Mouse (Mus musculus) bone marrow macrophage, adult 2 months (primary cell): Measurements from ENCODE around the gene Parp12. TPM values are rescaled to one million over a fixed set of nuclear protein-coding genes. Genes with fewer than 3 reads are reported as not detected.

Source experiments
- H3K27ac ChIP-seq: 2 replicates; pipeline ENCODE4 v1.5.1; 2012; ENCODE audit warnings: low read depth, low read length; ENCODE audit not compliant: insufficient read depth
- H3K4me1 ChIP-seq: 2 replicates; pipeline ENCODE4 v1.6.1; 2012; ENCODE audit warnings: low read length; ENCODE audit not compliant: control insufficient read depth, insufficient read depth
- H3K4me3 ChIP-seq: 2 replicates; pipeline ENCODE4 v1.5.1; 2012; ENCODE audit warnings: mild to moderate bottlenecking, low read length, moderate library complexity; ENCODE audit not compliant: insufficient read depth
- CTCF ChIP-seq: IDR thresholded peaks from 2 replicates; pipeline ENCODE4 v1.5.1; 2012; ENCODE audit warnings: low read depth, mild to moderate bottlenecking, low read length, moderate library complexity
- POLR2A ChIP-seq: IDR thresholded peaks from 2 replicates; pipeline ENCODE4 v1.6.1; 2012; ENCODE audit warnings: mild to moderate bottlenecking, low read depth, low read length, borderline replicate concordance
- polyA plus RNA-seq: library from polyadenylated mRNA; stranded (reverse); fragments of >200 nt; gene quantifications from 2 replicates; pipeline ENCODE4 v1.2.4, GENCODE M21; 2012; ENCODE audit not compliant: missing spikeins, insufficient read depth, insufficient read length

Parp12 gene
- polyA plus RNA-seq, 1 experiment: 75.0 TPM

DNA sequence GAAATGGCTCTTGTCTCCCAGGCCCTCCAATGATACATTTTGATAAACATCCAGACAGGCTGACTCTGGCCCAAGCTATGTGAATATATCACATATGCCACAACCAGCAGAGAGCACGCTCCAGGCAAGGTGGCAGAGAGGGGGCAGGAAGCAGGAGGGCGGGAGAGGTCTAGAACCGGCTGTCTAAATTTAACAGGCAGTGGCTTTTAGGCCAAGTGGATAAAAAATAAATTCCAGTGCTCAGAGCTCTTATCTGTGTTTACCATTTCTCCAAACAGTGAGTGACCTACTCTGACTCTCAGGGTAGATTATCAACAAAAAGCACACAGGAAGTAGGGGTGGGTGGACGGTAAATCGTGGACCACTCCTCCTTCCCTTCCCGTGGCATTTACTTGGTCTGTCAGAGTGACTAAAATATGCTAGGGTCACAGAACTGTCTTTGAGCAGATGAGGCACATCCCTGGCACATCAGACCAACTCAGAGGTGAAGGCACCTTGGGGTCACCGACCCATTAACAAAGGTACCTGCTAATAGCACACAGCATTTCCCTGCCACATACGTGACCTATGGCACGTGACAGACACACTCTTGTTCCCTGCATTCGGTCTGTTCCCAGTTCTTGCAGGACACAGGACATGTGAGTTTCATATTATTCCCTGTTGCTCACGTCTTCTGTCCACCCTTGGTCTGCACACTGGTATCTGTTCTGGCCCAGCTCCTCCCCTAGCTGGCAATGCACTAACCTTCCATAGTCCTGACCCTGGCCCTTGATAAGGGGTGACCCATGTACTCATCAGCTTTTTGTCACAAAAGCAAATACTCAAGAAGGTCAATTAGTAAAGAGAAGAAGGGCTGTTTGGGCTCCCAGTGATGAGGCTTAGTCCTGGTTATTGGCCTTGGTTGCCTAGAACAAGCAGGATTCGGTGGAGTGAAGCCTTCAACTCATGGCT is 58.3 kb downstream of the Parp12 start:
- Histone ChIP-seq H3K27ac (no peak overlapping the region), H3K4me1 (peaks cover 14% of the 10 kb centered on the region), H3K4me3 (no peak overlapping the region)
- TF ChIP-seq POLR2A (no peak), CTCF (no peak)

DNA sequence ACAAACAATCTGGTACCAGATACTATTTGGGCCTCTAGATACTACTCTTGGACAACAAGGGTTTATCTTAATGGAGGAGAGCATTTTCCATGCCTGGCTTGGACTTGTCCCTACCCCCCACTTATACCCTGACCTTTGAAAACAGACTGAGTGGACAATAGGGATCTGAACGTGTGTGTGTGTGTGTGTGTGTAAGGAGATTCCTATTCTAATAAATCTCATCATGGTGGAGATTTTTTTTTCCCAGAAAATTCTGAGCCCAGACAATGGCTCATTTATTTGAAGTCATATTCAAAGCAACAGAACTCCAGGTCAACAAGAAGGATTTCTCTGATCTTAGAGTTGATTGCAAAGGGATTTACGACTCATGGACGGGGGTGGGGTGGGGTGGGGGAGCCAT is 59.2 kb downstream of the Parp12 start:
- Histone ChIP-seq H3K27ac (no peak overlapping the region), H3K4me3 (no peak overlapping the region), H3K4me1 (peaks cover 17% of the 10 kb centered on the region)
- TF ChIP-seq POLR2A (no peak), CTCF (no peak)

DNA sequence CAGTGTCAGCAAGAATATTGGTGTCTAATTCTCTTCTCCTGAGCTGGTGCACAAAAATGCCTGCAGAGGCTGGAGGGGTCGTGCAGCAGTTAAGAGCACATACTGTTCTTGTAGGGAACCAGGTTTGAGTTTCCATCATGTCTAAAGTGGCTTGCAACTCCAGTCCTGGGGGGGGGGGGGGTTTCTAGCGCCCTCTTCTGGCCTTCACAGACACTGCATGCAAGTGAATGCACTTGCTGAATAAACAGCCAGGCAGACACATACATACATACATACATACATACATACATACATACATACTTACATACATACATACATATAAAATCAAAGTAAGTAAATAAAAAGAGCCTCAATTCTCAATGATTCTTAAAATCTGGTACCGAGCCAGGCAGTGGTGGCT is 59.8 kb downstream of the Parp12 start:
- 0 out of 2 replicates have a peak, but pooled peaks have one; percentile 24 for TF ChIP-seq CTCF
- no peak for TF ChIP-seq POLR2A
- H3K4me3 ChIP-seq: no peak overlapping the region
- H3K27ac ChIP-seq: no peak overlapping the region
- H3K4me1 ChIP-seq: peaks cover 17% of the 10 kb centered on the region

DNA sequence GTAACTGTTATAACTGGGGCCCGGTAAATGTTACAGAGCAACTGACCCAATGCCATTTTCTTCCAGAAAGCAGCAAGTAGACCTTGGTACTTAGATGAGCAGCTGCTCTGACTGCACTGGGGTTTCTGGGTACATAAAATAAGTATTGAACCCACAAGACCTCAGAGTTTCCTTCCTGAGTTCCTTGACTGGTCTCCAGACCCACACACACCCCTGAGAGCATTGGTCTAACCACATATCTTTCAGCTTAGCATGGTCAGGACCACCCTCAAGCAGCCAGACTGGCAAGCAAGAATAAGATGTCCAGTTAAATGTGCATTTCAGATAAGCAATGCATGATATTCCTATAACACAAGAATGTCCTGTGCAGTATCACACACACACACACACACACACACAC is 61.0 kb downstream of the Parp12 start:
- Histone ChIP-seq H3K27ac (no peak overlapping the region), H3K4me1 (peaks cover 17% of the 10 kb centered on the region), H3K4me3 (no peak overlapping the region)
- TF ChIP-seq POLR2A (no peak), CTCF (no peak)

DNA sequence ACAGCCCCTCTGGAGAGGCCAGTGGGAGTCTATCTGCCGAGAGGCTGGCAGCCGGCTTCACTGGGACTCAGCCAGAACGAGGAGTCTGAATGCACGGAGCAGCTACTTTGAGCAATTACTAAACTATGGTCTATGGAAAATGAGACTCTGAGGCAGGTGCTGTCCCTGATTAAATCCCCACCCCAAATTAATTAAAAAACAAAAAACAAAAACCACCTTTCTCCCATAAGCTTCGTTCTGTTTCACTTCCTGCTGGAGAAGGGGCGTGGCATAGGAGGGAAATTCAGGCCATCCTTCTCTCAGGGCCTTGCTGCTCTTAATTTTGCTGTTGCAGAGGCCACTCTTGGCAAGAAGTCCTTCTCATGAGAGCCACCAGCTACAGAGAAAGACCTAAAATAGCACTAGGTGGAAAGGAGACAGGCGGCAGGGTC is 62.3 kb downstream of the Parp12 start:
- H3K27ac ChIP-seq: peak overlapping the region; percentile 26; the same call in 1 of the 2 replicates
- TF ChIP-seq CTCF (no peak), POLR2A (no peak)
- H3K4me1 ChIP-seq: peaks cover 17% of the 10 kb centered on the region
- H3K4me3 ChIP-seq: peak overlapping the region; percentile 38

DNA sequence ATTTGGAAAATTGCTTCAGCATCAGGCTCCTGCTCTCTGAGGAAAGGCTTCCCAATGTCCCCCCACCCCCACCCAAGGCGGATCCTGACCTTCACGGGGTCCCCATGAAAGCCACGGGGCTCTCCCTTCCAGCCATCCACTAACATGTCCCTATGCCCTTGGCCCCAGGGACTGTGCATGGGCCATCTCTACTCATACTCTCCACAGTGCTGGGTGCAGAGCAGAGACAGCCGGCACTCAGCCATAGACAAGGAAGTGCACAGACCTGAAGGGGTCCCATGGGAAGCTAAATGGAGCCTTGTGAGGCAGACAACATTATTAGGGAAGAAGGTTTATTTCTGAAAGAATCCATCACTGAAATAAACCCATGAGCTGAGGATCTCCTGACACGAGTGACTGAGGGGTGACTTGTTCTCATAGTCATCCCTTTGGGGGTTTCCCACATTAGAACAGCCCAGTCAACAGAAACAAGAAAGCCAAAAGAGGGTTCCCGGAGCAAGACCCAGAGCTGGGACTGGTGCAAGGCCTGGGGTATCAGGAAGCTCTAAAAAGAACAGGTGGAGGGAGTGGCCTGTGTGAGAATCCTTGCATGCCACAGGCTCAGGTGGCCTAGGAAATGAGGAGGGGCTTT is 63.2 kb downstream of the Parp12 start:
- H3K4me1 ChIP-seq: peaks cover 17% of the 10 kb centered on the region

DNA sequence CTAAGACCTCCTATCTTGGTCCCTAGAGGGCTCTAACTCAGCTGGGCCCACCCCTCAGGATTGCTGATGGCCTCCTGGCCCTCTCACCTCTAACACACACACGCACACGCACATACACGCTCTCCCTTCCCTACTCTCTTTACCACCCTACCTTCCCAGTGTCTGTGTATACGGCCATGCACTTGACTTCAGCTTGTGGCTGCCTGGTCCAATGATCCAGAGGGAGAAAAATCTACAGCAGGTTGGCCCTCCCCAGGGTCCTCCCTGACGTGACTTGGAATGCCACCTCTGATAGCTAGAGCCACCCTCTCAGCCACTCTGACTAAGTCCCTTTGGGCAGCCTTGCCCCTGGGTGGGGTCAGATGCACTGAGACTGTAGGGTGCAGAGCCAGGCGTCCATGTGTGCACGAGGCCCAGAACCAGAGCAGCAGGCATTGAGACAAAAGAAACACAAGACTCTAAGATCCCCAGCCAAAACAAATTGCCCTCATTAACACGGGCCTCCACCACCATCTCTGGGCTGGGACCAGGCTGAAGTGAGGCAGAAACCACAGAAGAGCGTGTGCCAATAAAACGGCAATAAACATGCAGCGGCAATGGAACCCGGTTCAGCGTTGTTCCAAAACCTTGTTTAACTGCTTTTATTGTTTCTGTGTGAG is 63.8 kb downstream of the Parp12 start:
- Histone ChIP-seq H3K4me1 (peaks cover 17% of the 10 kb centered on the region), H3K4me3 (no peak overlapping the region), H3K27ac (no peak overlapping the region)
- TF ChIP-seq CTCF (no peak), POLR2A (no peak)

More for the DNA sequence above, 63.2 kb downstream of the Parp12 start:
- no peak overlapping the region for H3K4me3 ChIP-seq
- TF ChIP-seq POLR2A: no peak
- no peak for TF ChIP-seq CTCF
- H3K27ac ChIP-seq: no peak overlapping the region

DNA sequence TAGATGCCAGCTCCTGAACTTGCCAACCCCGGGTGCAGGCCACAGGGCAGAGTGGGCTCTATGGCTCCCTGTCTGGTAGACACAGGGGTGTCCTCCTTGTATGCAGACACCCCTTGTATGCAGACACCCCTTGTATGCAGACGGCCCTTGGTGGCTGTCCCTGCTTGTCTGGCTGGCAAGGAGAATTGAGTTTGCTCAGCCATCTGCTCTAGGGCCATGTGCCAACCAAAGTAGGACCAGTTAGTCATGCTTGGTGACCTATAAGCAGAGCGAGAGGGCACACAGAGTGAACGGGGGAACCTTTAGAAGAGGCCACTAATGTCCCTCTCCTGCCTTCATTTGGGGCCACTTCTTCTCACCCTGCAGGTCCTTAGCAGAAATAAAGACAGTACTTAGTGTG is 65.5 kb downstream of the Parp12 start:
- Histone ChIP-seq H3K4me1 (peaks cover 17% of the 10 kb centered on the region), H3K27ac (no peak overlapping the region), H3K4me3 (no peak overlapping the region)
- no peak for TF ChIP-seq POLR2A

DNA sequence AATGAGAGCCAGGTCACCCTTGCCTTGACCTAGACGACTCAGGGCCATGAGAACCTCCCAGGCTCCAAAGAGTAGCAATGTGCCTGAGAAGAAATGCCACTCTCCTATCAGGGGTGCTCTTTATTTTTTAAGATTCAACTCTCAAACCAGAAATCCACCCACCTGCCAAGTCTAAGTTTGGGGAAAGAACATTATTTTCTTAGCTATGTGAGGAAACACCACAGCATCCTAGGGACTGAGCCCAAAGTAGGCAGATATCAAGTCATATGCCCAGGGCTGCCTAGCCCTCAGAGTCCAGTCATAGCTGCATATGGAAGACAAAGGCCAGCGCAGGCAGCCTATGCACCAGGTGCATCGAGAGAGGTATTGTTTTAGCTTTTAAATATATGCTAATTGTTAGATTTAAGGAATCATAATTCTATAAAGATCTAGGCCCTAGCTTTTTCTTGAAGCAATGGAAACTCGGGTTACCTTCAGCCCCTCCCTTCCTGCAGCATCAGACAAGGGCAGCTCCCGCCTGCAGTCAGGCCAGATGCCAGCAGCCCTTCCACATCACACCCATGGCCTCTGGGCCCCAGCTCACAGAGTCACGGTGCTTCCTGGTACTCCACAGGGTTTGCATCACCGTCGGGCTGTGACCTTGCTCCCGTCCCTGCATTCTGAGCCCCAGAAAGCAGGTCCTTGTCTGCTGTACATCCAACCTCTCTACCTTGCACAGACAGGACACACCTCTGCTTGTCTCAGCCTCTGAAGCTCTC is 66.2 kb downstream of the Parp12 start:
- TF ChIP-seq CTCF: no peak
- no peak overlapping the region for H3K4me3 ChIP-seq
- no peak overlapping the region for H3K27ac ChIP-seq
- H3K4me1 ChIP-seq: peaks cover 17% of the 10 kb centered on the region
